Mouse (Mus musculus): Measurements from ENCODE around the gene Zfp598. TPM values are rescaled to one million over a fixed set of nuclear protein-coding genes. Genes with fewer than 3 reads are reported as not detected.
"Not testable (repeated sequence)": the region's sequence is repeated elsewhere in the genome, so short reads cannot be mapped to it uniquely, and the experiment has no call there.

The Zfp598 gene
- polyA plus RNA-seq, 1 experiment from 2014 or later: 24.5 TPM

GRCm38 (mm10) chr17:24650766-24651165 is 18.7 kb upstream of the Zfp598 start:
- 74% methylated on average over 4 of the region's 4 CpGs for whole genome bisulfite sequencing
- Histone ChIP-seq H3K27ac (ENCODE audit: low read depth, low read length) (no peak overlapping the region), H3K36me3 (ENCODE audit: control insufficient read depth, insufficient read depth, low read length) (no peaks in the 10 kb centered on the region), H3K27me3 (ENCODE audit: control insufficient read depth, insufficient read depth, low read length) (no peaks in the 10 kb centered on the region; the same call in 1 of the 2 replicates), H3K4me1 (ENCODE audit: control insufficient read depth, insufficient read depth, low read length) (no peaks in the 10 kb centered on the region), H3K4me3 (ENCODE audit: low read depth, low read length) (peak overlapping the region; percentile 70; the same call in 1 of the 2 replicates), H3K4me2 (ENCODE audit: low read depth, low read length) (peak overlapping the region; percentile 96), H3K9ac (replicated peaks; ENCODE audit: low read depth, low read length) (no peak overlapping the region), H3K9me3 (ENCODE audit: control insufficient read depth, low read length) (no peaks in the 10 kb centered on the region)
- no peak for ATAC-seq (ENCODE audit: low read depth)

DNA sequence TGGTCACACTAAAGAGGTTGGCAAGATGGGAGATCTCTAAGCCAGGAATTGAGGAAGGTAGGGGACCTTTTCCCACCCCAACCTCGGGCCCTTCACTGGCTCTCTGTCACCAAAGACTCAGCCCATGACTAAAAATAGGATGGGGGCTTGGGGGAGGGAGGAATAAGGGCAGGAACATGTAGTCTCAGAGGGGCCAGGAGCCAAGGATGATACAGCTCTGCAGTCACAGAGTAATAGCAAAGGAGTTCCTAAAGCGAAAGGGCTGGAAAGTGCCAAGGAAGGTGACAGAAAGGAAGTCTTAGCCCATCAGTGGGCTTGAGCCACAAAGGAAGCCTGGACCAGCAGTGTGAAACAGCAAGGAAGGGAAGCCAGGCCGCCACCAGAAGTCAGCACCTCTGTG is 17.7 kb upstream of the Zfp598 start:
- H3K27me3 ChIP-seq (ENCODE audit: control insufficient read depth, insufficient read depth, low read length): no peaks in the 10 kb centered on the region; the same call in 1 of the 2 replicates
- 84% methylated on average over 3 of the region's 3 CpGs for WGBS
- no peak for ATAC-seq (ENCODE audit: low read depth)

DNA sequence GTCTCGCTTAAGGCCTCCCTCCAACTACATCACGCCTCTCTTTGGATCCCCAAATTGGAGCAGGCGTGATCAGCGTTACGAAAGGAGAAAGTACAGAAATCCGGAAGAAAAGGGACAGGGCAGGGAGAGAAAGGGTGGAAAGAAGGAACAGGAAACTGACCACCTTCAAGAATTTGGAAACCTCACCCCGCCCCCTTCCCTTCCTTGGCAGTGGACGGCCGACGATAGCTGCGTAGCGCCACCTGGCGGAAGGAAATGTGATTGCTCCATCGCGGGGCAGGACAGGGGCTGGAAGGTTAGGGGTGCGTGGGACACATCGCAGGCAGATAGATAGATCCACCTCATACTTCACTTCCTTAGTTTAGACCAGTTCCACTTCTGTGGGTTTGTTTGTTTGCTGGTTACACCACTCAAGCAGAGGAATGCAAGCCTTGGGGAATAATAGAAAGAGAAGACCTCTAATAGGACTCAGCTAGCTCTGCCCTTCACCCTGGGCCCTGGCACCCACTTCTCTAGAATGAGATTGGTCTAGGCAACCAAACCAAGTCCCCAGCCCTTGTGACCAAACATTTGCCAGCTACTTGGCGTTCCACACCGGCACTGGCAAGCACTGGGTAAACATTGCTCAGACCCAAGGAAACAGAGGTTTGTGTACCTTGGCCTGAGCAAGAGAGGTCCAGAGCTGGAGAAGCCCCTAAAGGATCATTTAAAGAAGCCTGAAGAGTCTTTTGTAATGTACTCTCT is 15.3 kb upstream of the Zfp598 start:
- peak; percentile 58; the same call in 1 of the 2 replicates for ATAC-seq (ENCODE audit: low read depth)
- 0 out of 2 replicates have a peak, but pooled peaks cover 4% of the 10 kb centered on the region for H3K4me1 ChIP-seq (ENCODE audit: control insufficient read depth, insufficient read depth, low read length)
- no peaks in the 10 kb centered on the region for H3K9me3 ChIP-seq (ENCODE audit: control insufficient read depth, low read length)
- H3K27ac ChIP-seq (ENCODE audit: low read depth, low read length): no peak overlapping the region
- H3K4me3 ChIP-seq (ENCODE audit: low read depth, low read length): 0 out of 2 replicates have a peak overlapping the region, but pooled peaks have one; percentile 12
- H3K4me2 ChIP-seq (ENCODE audit: low read depth, low read length): peak overlapping the region; percentile 45
- 4% methylated on average over 19 of the region's 19 CpGs for WGBS
- no peaks in the 10 kb centered on the region for H3K36me3 ChIP-seq (ENCODE audit: control insufficient read depth, insufficient read depth, low read length)
- no peak overlapping the region for H3K9ac ChIP-seq (replicated peaks; ENCODE audit: low read depth, low read length)
- H3K27me3 ChIP-seq (ENCODE audit: control insufficient read depth, insufficient read depth, low read length): peaks cover 14% of the 10 kb centered on the region

More for the DNA sequence above, 17.7 kb upstream of the Zfp598 start:
- Histone ChIP-seq H3K27ac (ENCODE audit: low read depth, low read length) (no peak overlapping the region), H3K4me1 (ENCODE audit: control insufficient read depth, insufficient read depth, low read length) (no peaks in the 10 kb centered on the region), H3K4me2 (ENCODE audit: low read depth, low read length) (no peak overlapping the region), H3K4me3 (ENCODE audit: low read depth, low read length) (no peak overlapping the region), H3K9me3 (ENCODE audit: control insufficient read depth, low read length) (no peaks in the 10 kb centered on the region), H3K9ac (replicated peaks; ENCODE audit: low read depth, low read length) (no peak overlapping the region), H3K36me3 (ENCODE audit: control insufficient read depth, insufficient read depth, low read length) (no peaks in the 10 kb centered on the region)

GRCm38 (mm10) chr17:24654969-24655368 is 14.5 kb upstream of the Zfp598 start:
- H3K36me3 ChIP-seq (ENCODE audit: control insufficient read depth, insufficient read depth, low read length): no peaks in the 10 kb centered on the region
- H3K9me3 ChIP-seq (ENCODE audit: control insufficient read depth, low read length): no peaks in the 10 kb centered on the region
- H3K4me3 ChIP-seq (ENCODE audit: low read depth, low read length): no peak overlapping the region
- no peak for ATAC-seq (ENCODE audit: low read depth)
- 0 out of 2 replicates have a peak, but pooled peaks cover 4% of the 10 kb centered on the region for H3K4me1 ChIP-seq (ENCODE audit: control insufficient read depth, insufficient read depth, low read length)
- peaks cover 18% of the 10 kb centered on the region for H3K27me3 ChIP-seq (ENCODE audit: control insufficient read depth, insufficient read depth, low read length)
- H3K9ac ChIP-seq (replicated peaks; ENCODE audit: low read depth, low read length): no peak overlapping the region
- WGBS: 70% methylated on average over 4 of the region's 4 CpGs
- no peak overlapping the region for H3K4me2 ChIP-seq (ENCODE audit: low read depth, low read length)
- no peak overlapping the region for H3K27ac ChIP-seq (ENCODE audit: low read depth, low read length)

- H3K27me3 ChIP-seq (ENCODE audit: control insufficient read depth, insufficient read depth, low read length): peaks cover 18% of the 10 kb centered on the region
- H3K4me3 ChIP-seq (ENCODE audit: low read depth, low read length): peak within 1 kb of the TSS; percentile 24
- H3K4me1 ChIP-seq (ENCODE audit: control insufficient read depth, insufficient read depth, low read length): 0 out of 2 replicates have a peak, but pooled peaks cover 4% of the 10 kb centered on the region
- H3K27ac ChIP-seq (ENCODE audit: low read depth, low read length): no peak within 1 kb of the TSS
- H3K9ac ChIP-seq (replicated peaks; ENCODE audit: low read depth, low read length): peak within 1 kb of the TSS; percentile 42; the same call in 1 of the 2 replicates
- no peaks in the 10 kb centered on the region for H3K9me3 ChIP-seq (ENCODE audit: control insufficient read depth, low read length)
- 1% methylated on average over 40 of the region's 47 CpGs for WGBS
- no peaks in the 10 kb centered on the region for H3K36me3 ChIP-seq (ENCODE audit: control insufficient read depth, insufficient read depth, low read length)
- peak within 1 kb of the TSS; percentile 48 for H3K4me2 ChIP-seq (ENCODE audit: low read depth, low read length)
- no peak for ATAC-seq (ENCODE audit: low read depth)
These were observed 11.3 kb upstream of the Zfp598 start, which contains the start of gene Npw for GRCm38 (mm10) chr17:24658017-24658758. TSS of gene Npw (minus strand) at chr17:24658457.

- H3K4me3 ChIP-seq (ENCODE audit: low read depth, low read length); H3K27ac ChIP-seq (ENCODE audit: low read depth, low read length); H3K9ac ChIP-seq (replicated peaks; ENCODE audit: low read depth, low read length); H3K36me3 ChIP-seq (ENCODE audit: control insufficient read depth, insufficient read depth, low read length); H3K4me2 ChIP-seq (ENCODE audit: low read depth, low read length); H3K9me3 ChIP-seq (ENCODE audit: control insufficient read depth, low read length); ATAC-seq (ENCODE audit: low read depth); H3K27me3 ChIP-seq (ENCODE audit: control insufficient read depth, insufficient read depth, low read length): not testable (repeated sequence)
- 69% methylated on average over 7 of the region's 7 CpGs for WGBS
- H3K4me1 ChIP-seq (ENCODE audit: control insufficient read depth, insufficient read depth, low read length): peaks cover 18% of the 10 kb centered on the region
These were observed 2.5 kb upstream of the Zfp598 start for GRCm38 (mm10) chr17:24667011-24667410.

DNA sequence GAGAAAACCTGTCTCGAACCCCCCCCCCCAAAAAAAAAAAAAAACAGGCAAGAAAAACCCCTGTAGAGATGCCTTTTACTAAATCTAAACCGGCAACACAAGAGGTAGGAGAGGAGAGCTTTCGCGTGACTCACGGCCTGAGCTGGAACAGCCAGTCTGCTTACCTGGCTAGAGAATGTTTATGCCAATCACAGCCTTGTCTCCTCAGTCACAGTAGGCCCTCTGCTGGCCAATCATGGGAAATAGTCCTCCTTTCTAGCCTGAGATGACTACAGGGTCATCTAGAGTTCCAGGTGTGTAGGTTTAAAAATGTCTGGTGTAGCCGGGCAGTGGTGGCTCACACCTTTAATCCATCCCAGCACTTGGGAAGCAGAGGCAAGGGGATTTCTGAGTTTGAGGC is 2.1 kb upstream of the Zfp598 start:
- no peaks in the 10 kb centered on the region for H3K9me3 ChIP-seq (ENCODE audit: control insufficient read depth, low read length)
- no peaks in the 10 kb centered on the region for H3K27me3 ChIP-seq (ENCODE audit: control insufficient read depth, insufficient read depth, low read length)
- WGBS: 40% methylated on average over 6 of the region's 6 CpGs
- no peak overlapping the region for H3K27ac ChIP-seq (ENCODE audit: low read depth, low read length)
- no peaks in the 10 kb centered on the region for H3K36me3 ChIP-seq (ENCODE audit: control insufficient read depth, insufficient read depth, low read length)
- peaks cover 22% of the 10 kb centered on the region for H3K4me1 ChIP-seq (ENCODE audit: control insufficient read depth, insufficient read depth, low read length)
- H3K9ac ChIP-seq (replicated peaks; ENCODE audit: low read depth, low read length): no peak overlapping the region
- no peak overlapping the region for H3K4me3 ChIP-seq (ENCODE audit: low read depth, low read length)
- ATAC-seq (ENCODE audit: low read depth): no peak; the same call in 1 of the 2 replicates
- H3K4me2 ChIP-seq (ENCODE audit: low read depth, low read length): no peak overlapping the region

DNA sequence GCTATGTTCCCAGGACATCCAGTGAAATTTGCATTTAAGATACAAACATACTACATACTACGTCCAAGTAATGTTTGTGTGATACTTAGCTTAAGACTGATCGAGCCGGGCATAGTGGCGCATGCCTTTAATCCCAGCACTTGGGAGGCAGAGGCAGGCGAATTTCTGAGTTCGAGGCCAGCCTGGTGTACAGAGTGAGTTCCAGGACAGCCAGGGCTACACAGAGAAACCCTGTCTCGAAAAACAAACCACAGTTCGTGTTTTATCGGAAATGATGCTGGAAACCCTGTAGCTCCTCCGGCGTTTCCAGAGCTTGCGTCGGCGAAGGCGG is 308 bp upstream of the Zfp598 start:
- H3K27me3 ChIP-seq (ENCODE audit: control insufficient read depth, insufficient read depth, low read length); H3K36me3 ChIP-seq (ENCODE audit: control insufficient read depth, insufficient read depth, low read length); H3K9me3 ChIP-seq (ENCODE audit: control insufficient read depth, low read length): not testable (repeated sequence)
- peak; percentile 16; the same call in 1 of the 2 replicates for ATAC-seq (ENCODE audit: low read depth)
- H3K4me3 ChIP-seq (ENCODE audit: low read depth, low read length): peak overlapping the region; percentile 92
- peak overlapping the region; percentile 85 for H3K27ac ChIP-seq (ENCODE audit: low read depth, low read length)
- H3K4me1 ChIP-seq (ENCODE audit: control insufficient read depth, insufficient read depth, low read length): peaks cover 22% of the 10 kb centered on the region
- 12% methylated on average over 15 of the region's 15 CpGs for WGBS
- H3K9ac ChIP-seq (replicated peaks; ENCODE audit: low read depth, low read length): peak overlapping the region; percentile 93
- H3K4me2 ChIP-seq (ENCODE audit: low read depth, low read length): peak overlapping the region; percentile 57

Measured in neural tube, embryonic 14.5 days (tissue).